Mouse (Mus musculus): ENCODE results near the gene Gm10318.

Gene Gm10318

DNA sequence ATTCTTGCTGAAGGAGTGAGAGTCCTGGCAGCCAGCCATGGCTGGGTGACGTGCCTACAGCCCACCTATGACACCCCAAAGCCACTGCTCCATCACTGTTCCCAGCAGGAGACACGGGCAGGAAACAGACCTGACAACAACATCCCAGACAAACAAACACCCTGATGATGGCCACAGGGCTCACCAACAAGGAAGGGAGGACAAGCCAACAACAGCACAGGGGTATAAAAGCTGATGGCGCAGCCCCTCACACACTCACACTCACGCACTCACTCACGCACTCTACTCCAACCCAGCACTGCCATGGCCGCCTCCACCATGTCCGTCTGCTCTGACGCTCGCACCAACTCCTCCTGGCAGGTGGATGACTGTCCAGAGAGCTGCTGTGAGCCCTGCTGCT lies at the start of gene Gm10318:
TSS of gene Gm10318 (plus strand) at position 301 of the 400 bp plus-strand sequence.
- no peak for DNase-seq (ENCODE audit: low spot score)

DNA sequence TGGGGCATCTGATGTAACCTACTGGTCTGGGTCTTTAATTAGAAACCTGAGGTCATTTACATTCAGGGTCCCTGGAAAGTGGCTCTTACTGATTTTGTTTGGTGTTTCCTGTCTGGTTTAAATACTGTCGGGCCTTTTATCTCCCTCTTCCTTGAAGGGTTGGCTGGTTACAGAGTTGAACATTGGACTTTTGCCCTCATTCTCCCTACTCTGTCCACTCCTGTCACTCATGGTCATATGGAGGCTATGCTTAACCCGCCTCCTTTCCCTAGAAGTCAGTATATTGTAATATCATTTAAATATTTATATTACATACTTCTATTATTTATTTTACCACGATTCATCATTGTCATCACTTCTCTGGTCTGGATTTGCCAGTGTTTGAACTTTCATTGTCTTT lies 48.6 kb upstream of the Gm10318 start:
- no peak for DNase-seq (ENCODE audit: low spot score)

DNA sequence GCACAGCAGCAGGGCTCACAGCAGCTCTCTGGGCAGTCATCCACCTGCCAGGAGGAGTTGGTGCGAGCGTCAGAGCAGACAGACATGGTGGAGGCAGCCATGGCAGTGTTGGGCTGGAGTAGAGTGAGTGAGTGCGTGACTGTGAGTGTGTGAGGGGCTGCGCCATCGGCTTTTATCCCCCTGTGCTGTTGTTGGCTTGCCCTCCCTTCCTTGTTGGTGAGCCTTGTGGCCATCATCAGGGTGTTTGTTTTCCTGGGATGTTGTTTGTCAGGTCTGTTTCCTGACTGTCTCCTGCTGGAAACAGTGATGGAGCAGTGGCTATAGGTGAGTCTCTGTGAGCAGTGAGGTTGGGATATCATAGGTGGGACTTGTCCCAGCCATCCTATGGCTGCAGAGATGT lies 40.9 kb upstream of the Gm10318 start, which contains the start of gene Gm9507:
TSS of gene Gm9507 (minus strand) at position 101 of the 400 bp plus-strand sequence.
- no peak for DNase-seq (ENCODE audit: low spot score)

DNA sequence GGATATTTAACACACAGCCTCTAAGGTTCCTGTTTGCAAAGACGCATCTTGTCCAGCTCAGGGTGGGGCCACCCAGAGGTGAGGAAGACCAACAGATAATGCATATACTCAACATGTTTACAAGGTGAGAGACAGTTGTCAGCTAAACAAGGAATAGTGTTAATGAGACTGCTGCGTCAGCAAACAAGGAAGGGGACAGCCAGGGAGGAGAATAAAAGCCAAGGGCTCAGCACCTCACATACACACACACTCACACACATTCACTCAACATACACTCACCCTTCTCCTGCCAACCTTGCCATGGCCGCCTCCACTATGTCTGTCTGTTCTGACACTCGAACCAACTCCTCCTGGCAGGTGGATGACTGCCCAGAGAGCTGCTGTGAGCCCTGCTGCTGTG lies 38.3 kb upstream of the Gm10318 start, which contains the start of gene Gm2696:
TSS of gene Gm2696 (plus strand) at position 301 of the 400 bp plus-strand sequence.
- no peak for DNase-seq (ENCODE audit: low spot score)

DNA sequence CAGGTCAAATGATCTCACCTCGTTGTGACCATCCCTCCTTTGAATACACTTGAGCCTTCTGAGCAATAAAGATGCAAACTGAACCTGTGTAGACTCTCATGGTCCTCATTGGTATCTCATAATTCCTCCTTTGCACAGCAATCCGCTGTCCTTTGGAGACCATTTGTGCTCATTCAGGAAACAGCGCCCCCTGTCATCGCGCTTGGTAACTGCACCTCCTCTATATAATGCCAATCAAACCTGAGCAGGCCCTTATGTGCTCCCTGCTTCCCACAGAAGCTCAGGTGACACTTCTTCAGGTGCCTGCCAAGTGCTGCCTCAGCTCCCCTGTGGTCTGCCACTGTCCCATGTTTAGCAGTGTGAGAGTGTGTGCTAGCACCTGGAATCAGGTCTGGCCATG lies 37.1 kb upstream of the Gm10318 start:
- DNase-seq (ENCODE audit: low spot score), result no peak

DNA sequence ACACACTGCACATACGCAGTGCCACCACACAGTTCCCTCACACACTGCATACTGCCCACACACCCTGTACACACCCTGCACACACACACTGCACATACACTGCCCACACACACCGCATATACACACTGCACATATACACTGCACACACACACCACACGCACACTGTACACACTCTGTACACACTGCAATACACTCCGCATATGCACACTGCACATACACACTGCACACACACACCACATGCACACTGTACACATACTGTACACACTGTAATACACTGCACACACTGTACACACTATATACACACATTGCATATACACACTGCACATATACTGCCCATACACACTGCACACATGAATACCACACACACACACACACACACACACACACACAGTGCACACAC lies 34.1 kb upstream of the Gm10318 start:
- DNase-seq (ENCODE audit: low spot score), result no peak

DNA sequence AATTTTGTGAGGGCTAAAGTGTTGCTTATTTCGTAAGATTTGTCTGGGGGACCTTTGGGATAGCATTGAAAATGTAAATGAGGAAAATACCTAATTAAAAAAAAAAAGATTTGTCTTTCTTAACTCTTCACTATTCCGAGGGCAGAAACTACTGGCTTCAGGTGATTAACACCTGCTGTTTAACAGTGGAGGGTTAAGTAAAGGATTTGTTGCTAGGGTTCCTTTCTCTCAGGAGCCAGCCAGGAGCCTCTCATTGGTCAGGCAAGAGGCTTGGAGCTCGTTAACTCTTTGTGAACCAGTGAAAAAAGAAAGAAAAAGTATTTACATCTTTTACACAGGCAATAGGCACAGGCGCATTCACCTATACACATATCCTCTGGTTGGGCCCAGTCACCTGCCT lies 33.5 kb upstream of the Gm10318 start:
- no peak for DNase-seq (ENCODE audit: low spot score)

DNA sequence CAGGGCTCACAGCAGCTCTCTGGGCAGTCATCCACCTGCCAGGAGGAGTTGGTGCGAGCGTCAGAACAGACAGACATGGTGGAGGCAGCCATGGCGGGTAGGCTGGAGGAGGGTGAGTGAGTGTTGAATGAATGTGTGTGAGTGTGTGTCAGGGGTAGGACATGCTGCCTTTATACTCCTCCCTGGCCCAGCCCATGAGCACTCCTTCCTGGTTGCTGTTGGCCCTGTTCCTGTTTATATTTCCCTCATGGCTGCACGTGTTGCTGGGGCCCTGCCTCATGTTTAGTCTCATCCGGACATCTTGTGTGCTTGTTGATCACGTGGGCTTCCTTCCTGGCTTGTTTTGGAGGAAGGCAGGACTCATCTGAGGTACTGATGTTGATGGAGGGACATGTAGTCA lies 25.7 kb upstream of the Gm10318 start, which contains the start of gene Krtap10-4:
TSS of gene Krtap10-4 (minus strand) at position 145 of the 400 bp plus-strand sequence.
- DNase-seq (ENCODE audit: low spot score), result no peak

DNA sequence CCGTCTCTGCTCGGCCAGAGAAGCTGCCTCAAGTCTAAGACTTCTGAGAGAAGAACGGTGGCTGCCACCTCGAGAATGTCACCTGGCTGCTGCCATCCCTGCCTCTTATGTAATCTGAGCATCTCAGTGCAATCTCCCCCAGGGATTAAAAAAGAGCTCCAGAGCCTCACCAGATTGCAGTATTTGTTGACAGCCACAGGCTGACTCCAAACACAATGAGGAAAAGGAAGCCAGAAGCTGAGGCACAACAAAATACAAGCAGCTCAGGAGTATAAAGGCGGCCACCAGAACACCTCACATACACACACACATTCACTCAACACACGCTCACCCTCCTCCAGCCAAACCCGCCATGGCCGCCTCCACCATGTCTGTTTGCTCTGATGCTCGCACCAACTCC lies 17.0 kb upstream of the Gm10318 start, which contains the start of gene Krtap10-10:
TSS of gene Krtap10-10 (plus strand) at position 301 of the 400 bp plus-strand sequence.
- DNase-seq (ENCODE audit: low spot score), result no peak

DNA sequence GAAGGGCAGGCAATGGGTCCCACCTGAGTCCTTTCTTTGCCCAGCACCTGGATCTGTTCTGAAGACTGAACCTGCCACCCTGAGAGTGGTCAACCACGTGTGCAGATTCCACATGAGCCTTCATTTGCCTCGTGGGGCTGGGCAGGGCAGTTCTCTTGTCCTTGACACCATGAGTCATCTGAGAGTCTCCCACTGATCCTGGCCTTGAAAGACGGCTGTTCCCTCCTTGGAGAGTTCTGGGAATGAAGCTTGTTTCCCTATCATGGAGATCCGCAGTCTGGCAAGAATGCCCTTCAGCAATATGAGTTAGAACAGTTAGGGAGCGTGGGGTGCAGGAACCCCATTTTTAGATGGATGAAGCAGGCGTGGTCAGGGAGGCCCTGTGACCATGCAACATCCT lies 13.7 kb upstream of the Gm10318 start:
- no peak for DNase-seq (ENCODE audit: low spot score)

DNA sequence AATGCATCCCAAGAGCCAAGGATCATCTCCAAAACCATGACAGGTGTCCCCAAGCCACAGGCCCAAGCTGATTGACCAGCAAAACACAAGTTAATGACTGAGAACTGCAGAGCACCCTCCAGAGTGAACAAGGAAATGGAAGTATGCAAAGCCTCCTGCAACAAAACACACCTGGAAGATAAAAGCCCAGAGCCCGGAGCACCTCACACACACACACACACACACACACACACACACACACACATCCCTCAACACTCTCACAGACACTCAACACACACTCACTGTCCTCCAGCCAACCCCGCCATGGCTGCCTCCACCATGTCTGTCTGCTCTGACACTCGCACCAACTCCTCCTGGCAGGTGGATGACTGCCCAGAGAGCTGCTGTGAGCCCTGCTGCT lies 6.2 kb upstream of the Gm10318 start, which contains the start of gene Gm36176:
TSS of gene Gm36176 (plus strand) at position 301 of the 400 bp plus-strand sequence.
- no peak for DNase-seq (ENCODE audit: low spot score)

DNA sequence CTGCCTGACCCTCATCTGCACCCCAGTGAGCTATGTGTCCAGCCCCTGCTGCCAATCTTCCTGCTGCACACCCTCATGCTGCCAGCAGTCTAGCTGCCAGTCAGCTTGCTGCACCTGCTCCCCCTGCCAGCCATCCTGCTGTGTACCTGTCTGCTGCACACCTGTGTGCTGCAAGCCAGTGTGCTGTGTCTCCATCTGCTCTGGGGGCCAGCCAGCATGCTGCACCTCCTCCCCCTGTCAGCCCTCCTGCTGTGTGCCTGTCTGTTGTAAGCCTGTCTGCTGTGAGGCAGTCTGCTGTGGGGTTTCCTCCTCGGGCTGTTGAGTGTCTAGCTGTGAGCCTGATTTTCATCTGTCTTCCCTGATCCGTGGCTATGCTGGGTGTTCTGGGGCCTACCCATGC lies 5.7 kb upstream of the Gm10318 start:
- no peak for DNase-seq (ENCODE audit: low spot score)

DNA sequence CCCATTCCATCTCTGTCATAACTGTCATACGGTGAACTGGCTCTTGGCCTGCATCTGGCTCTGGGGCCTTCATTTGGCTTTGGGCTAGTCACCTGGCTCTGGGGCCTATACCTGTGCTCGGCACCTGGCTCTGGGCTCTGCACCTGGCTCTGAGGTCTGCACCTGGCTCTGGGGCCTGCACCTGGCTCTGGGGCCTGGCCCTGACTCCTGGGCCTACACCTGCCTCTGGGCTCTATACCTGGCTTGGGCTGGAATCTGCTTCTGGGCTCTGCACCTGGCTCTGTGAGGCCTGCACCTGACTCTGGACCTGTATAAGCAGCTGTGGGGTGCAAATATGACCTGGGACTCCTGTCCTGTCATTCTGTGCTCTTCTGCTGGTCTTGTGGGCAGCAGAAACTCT lies 5.1 kb upstream of the Gm10318 start:
- DNase-seq (ENCODE audit: low spot score), result no peak

DNA sequence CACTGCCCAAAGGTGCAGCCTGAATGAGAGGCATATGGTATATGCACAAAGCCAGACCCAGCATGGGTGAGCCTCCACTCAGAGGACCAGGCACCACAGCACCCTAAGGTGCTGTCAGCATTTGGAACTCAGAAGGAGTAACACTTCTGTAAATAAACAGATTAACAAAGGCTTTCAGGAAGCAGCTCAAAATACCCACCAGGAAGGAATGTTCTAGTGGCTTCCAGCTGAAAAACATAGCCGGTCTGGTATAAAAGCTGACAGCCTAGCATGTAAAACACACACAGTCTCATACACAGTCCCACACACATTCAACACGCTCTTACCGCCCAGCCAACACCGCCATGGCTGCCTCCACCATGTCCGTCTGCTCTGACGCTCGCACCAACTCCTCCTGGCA lies 9.0 kb downstream of the Gm10318 start, which contains the start of gene Gm3285:
TSS of gene Gm3285 (plus strand) at position 301 of the 400 bp plus-strand sequence.
- no peak for DNase-seq (ENCODE audit: low spot score)

DNA sequence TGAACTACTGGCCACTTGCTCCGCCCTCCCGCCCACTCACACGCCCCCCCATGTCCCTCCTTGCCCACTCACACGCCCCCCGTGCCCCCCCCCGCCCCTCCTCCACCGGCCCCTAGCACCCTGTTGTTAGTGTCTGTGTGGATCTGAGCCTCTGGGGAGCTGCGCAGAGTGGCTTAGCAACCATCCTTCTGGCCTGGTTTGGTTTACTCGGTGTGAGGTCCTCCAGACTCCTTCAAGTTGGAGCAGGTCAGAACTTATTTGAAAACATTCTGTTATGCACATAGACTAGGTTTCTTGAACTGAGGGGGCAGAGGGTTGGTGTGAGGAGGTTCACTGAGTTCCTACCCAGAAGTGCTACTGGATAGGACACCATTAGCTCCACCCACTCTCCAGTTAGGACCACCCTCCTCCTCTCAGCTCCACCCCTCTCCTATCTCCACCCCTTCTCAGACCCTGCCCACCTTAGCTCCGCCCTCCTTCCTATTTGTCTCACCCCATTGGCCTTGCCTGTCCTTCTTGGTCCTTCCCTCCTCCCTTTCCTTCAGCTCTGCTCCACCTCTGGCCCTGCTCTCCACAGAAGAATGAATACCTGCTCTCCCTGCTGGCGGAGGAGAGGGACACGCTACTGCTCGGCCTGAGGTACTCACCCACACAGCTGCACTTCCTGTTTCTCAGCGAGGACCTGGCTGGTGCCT lies 11.6 kb downstream of the Gm10318 start:
- DNase-seq (ENCODE audit: low spot score), result peak; percentile 33

DNA sequence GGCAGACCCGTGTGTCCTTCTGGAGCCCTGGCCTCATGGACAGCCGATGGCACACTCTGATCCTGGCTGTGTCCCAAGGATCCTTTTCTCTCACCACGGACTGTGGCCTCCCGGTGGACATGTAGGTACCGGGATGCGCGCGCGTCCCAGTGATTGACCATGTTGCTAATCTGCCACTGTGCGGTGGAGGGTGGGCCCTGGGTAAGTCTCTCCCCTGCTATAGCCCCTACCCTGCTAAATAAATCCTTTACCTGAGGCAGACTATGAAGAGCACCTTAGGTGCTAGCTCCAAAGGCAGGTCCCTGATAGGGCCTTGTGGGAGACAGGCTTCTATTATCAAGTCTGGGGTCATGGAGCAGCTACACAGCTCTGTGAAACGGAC lies 12.1 kb downstream of the Gm10318 start:
- no peak for DNase-seq (ENCODE audit: low spot score)

DNA sequence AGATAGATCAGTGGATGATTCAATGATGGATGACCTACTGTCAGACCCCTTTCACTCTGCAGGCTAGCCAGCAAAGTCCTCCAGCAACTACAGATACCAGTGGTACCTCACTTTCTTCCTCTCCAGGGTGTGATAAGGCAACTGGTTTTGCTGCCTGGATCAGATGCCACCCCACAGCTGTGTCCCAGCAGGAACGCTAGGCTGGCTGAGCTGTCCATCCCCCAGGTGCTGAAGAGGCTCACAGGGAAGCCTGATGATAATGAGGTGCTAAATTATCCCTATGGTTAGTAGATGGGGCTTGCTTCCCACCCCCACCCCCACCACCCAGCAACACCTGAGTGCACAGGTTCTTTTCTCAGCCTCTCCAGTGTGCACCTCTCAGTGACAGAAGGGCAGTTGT lies 14.9 kb downstream of the Gm10318 start:
- DNase-seq (ENCODE audit: low spot score), result no peak

DNA sequence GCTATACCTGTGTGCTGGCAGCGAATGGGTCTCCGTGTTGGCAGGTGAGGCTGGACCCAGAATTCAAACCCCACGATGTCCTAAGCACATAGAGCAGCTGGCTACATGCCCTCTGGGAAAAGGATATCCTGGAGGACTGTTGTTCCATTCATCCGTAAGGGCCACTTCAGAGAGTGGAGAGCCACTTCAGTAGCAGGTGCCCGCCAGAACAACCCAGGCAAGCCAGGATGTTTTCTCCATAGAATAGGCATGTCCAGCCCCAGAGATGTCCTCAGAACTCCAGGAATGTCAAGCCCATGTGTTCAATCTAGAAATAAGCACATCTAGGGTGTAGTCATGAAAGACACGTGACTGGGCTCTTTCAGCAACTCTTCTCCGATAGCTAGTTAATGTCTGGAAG lies 17.0 kb downstream of the Gm10318 start:
- DNase-seq (ENCODE audit: low spot score), result no peak

DNA sequence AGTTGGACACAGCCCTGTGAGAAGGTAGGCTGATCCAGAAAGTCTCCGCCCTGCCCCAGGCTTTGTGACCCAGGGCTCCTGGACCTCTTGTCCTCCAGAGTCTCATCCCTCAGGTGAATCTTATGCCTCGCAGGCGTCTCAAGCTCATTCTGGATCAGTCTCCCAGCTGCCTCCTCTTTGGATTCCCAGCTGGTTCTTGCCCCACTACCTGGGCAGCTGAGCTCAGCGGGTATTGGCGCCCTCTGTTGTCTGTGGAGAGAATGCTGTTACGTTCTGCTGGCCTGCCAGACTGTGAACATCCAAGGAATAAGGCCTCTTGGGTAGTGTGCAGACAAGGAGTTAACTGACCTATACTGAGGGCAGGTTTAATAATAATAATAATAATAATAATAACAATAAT lies 26.3 kb downstream of the Gm10318 start:
- DNase-seq (ENCODE audit: low spot score), result peak; percentile 30

DNA sequence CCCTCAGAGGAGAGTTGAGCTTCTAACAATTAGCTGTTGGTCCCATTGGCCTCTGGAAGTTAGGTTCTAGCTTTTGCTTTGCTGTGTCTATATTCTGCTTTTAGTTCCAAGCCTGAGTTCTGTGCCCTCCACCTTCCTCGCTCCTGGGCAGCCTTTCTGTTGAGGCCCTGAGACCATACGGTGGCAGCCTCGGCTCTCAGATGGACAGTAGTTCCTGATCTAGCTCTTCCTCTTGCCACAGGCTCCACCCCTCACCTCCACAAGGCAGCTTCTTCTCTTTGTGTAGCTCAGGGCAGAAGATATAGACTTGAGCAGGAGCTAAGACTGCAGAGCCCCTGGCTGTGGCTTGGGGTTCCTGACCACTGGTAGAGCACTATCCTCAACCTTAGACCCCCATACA lies 27.6 kb downstream of the Gm10318 start:
- no peak for DNase-seq (ENCODE audit: low spot score)

DNA sequence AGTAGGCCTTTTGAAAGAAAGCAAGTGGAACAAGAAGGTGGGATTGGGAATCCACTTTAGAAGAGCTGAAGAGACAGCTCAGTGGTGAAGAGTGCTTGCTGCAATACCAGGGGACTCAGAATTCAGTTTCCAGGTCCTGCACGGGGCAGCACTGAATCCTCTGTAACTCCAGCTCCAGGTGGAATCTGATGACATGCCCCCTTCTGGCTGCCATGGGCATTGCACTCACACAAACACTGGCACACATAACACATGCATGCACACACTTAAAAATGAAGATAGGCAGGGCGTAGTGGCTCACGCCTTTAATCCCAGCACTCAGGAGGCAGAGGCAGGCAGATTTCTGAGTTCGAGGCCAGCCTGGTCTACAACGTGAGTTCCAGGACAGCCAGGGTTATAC lies 29.9 kb downstream of the Gm10318 start:
- no peak for DNase-seq (ENCODE audit: low spot score)

DNA sequence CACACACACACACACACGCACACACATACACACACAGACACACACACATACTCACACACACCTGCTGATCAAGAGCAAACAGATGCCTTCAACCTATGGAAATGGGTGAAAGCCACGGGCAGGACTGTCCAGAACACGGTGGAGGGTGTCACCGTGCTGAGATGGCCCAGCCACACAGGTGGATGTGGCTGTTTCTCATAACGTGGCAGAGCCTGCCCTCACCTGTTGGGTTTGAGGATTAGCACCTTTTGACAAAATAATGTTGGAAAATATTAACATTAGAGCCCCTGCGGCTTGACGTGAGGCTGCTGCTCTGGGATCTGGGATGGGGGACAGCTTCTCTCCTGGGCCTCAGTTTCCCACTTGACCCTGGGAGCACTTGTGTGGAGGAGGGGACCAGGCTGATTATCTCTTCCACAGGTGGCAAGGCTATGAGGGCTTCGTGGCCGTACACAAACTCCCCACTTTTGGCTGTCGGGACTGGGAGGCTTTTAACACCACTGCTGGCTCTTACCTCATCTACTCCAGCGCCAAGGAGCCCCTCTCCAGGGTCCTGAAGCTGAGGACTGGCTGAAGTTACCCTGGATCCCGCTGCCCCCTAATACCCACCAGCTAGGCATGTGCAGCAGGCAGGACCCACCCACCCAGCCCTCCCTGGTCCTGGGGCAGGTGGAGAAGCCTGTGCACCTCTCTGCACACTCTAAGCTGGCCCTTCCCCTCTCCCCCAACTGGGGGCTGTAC lies 33.5 kb downstream of the Gm10318 start:
- no peak for DNase-seq (ENCODE audit: low spot score)

DNA sequence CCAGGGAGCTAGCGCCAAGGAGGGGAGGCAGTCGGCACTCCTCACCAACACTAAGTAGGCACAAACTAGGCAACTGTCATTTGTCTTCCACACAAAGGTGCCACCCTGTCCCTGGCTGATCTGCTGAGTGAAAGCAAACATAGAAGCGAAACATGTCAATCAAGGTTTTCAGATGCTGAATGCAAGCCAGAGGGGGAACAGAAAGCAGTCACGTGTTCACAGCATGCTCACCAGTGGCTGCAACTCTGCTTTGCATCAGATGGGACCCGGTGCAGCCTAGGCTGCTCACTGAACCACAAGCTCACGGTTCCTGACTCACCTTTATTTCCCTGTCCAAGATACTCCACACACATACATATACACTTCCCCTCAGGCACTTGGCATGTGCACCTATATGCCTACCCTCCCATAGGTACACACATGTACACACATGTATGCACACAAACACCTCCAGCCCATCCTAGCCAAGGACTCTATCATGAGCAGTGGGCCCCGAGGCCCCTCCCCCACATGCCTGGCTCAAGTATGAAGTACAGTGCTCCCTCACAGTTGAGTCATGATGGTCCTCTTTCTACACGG lies 38.4 kb downstream of the Gm10318 start:
- no peak for DNase-seq (ENCODE audit: low spot score)

Measured in ovary, postnatal 36 days (tissue).